Mouse (Mus musculus) 3134 (cell line): Measurements from ENCODE around the gene Acap1.
A peak's percentile ranks its signal among the peaks of the same experiment; 100 is the strongest.

Source experiments
- DNase-seq: peaks from one replicate; pipeline ENCODE4 v3.0.0-alpha.2; 2011; ENCODE audit warnings: low spot score; ENCODE audit not compliant: insufficient read length; ENCODE audit errors: extremely low read depth

The Acap1 gene

GRCm38 (mm10) chr11:69908645-69909044 lies 13.3 kb upstream of the Acap1 start:
- no peak for DNase-seq

- DNase-seq, result no peak
These were observed 9.0 kb upstream of the Acap1 start for GRCm38 (mm10) chr11:69904311-69904710.

GRCm38 (mm10) chr11:69902972-69903371 lies 7.6 kb upstream of the Acap1 start:
- DNase-seq, result no peak

- no peak for DNase-seq
These were observed 6.7 kb upstream of the Acap1 start for GRCm38 (mm10) chr11:69901993-69902392.

GRCm38 (mm10) chr11:69901406-69901846 lies 6.1 kb upstream of the Acap1 start:
- DNase-seq, result peak; percentile 99

GRCm38 (mm10) chr11:69900471-69901405 lies 5.4 kb upstream of the Acap1 start, which contains the start of the genes 2810408A11Rik and Neurl4:
TSS of gene 2810408A11Rik (minus strand) at chr11:69900987.
TSS of gene Neurl4 (plus strand) at chr11:69901072.
- DNase-seq, result peak; percentile 85

GRCm38 (mm10) chr11:69899870-69900269 lies 4.5 kb upstream of the Acap1 start:
- no peak for DNase-seq

- DNase-seq, result peak; percentile 55
These were observed 668 bp downstream of the Acap1 start for GRCm38 (mm10) chr11:69894671-69895070.

GRCm38 (mm10) chr11:69891482-69891881 lies 3.9 kb downstream of the Acap1 start:
- no peak for DNase-seq

- no peak for DNase-seq
These were observed 8.3 kb downstream of the Acap1 start for GRCm38 (mm10) chr11:69886907-69887635.

- no peak for DNase-seq
These were observed 10.7 kb downstream of the Acap1 start for GRCm38 (mm10) chr11:69884663-69885062.

GRCm38 (mm10) chr11:69884240-69884639 lies 11.1 kb downstream of the Acap1 start:
- no peak for DNase-seq

GRCm38 (mm10) chr11:69883527-69884151 lies 11.7 kb downstream of the Acap1 start:
- peak; percentile 48 for DNase-seq

GRCm38 (mm10) chr11:69883066-69883465 lies 12.3 kb downstream of the Acap1 start:
- no peak for DNase-seq

- no peak for DNase-seq
These were observed 13.3 kb downstream of the Acap1 start for GRCm38 (mm10) chr11:69881787-69882670.

- peak; percentile 97 for DNase-seq
These were observed 14.3 kb downstream of the Acap1 start, which contains the start of gene Kctd11 for GRCm38 (mm10) chr11:69880853-69881603. TSS of gene Kctd11 (minus strand) at chr11:69881406.

- no peak for DNase-seq
These were observed 14.9 kb downstream of the Acap1 start for GRCm38 (mm10) chr11:69880506-69880852.

GRCm38 (mm10) chr11:69879711-69880110 lies 15.6 kb downstream of the Acap1 start:
- no peak for DNase-seq

- no peak for DNase-seq
These were observed 16.4 kb downstream of the Acap1 start for GRCm38 (mm10) chr11:69878952-69879351.
